Mouse (Mus musculus): ENCODE measurements around the gene Spen.
"Not testable (repeated sequence)": the region's sequence is repeated elsewhere in the genome, so short reads cannot be mapped to it uniquely, and the experiment has no call there.

Spen gene

GRCm38 (mm10) chr4:141538408-141539212 is at the start of gene Spen:
Gene Spen, minus strand, starts transcription at chr4:141538597.
- DNase-seq (ENCODE audit: low spot score in 2 of 2), result peak; percentile 95 to 96

GRCm38 (mm10) chr4:141583919-141584318 is 45.5 kb upstream of the Spen start:
- no peak for DNase-seq (ENCODE audit: low spot score in 2 of 2)

GRCm38 (mm10) chr4:141581051-141581450 is 42.7 kb upstream of the Spen start:
- no peak for DNase-seq (ENCODE audit: low spot score in 2 of 2)

- no peak for DNase-seq (ENCODE audit: low spot score in 2 of 2)
Measured at GRCm38 (mm10) chr4:141578833-141579232, 40.4 kb upstream of the Spen start.

- no peak for DNase-seq (ENCODE audit: low spot score in 2 of 2)
Measured at GRCm38 (mm10) chr4:141576877-141577276, 38.5 kb upstream of the Spen start.

GRCm38 (mm10) chr4:141576404-141576803 is 38.0 kb upstream of the Spen start:
- DNase-seq (ENCODE audit: low spot score in 2 of 2), result no peak

- DNase-seq (ENCODE audit: low spot score in 2 of 2), result peak; percentile 66 to 69
Measured at GRCm38 (mm10) chr4:141574789-141575702, 36.6 kb upstream of the Spen start.

- DNase-seq (ENCODE audit: low spot score in 2 of 2), result peak in 1 of 2 experiments; percentile 30
Measured at GRCm38 (mm10) chr4:141573359-141573966, 35.1 kb upstream of the Spen start.

- DNase-seq (ENCODE audit: low spot score in 2 of 2), result no peak
Measured at GRCm38 (mm10) chr4:141572668-141573358, 34.4 kb upstream of the Spen start.

- DNase-seq (ENCODE audit: low spot score in 2 of 2), result no peak
Measured at GRCm38 (mm10) chr4:141571934-141572333, 33.5 kb upstream of the Spen start.

GRCm38 (mm10) chr4:141571337-141571739 is 32.9 kb upstream of the Spen start:
- DNase-seq (ENCODE audit: low spot score in 2 of 2), result no peak

GRCm38 (mm10) chr4:141570821-141571220 is 32.4 kb upstream of the Spen start:
- no peak for DNase-seq (ENCODE audit: low spot score in 2 of 2)

- DNase-seq (ENCODE audit: low spot score in 2 of 2), result no peak
Measured at GRCm38 (mm10) chr4:141570004-141570403, 31.6 kb upstream of the Spen start.

- DNase-seq (ENCODE audit: low spot score in 2 of 2), result no peak
Measured at GRCm38 (mm10) chr4:141568966-141569365, 30.6 kb upstream of the Spen start.

- DNase-seq (ENCODE audit: low spot score in 2 of 2), result not testable (repeated sequence)
Measured at GRCm38 (mm10) chr4:141567174-141567573, 28.8 kb upstream of the Spen start.

- no peak for DNase-seq (ENCODE audit: low spot score in 2 of 2)
Measured at GRCm38 (mm10) chr4:141566187-141566586, 27.8 kb upstream of the Spen start.

GRCm38 (mm10) chr4:141565325-141565724 is 26.9 kb upstream of the Spen start:
- no peak for DNase-seq (ENCODE audit: low spot score in 2 of 2)

- no peak for DNase-seq (ENCODE audit: low spot score in 2 of 2)
Measured at GRCm38 (mm10) chr4:141564660-141565059, 26.3 kb upstream of the Spen start.

GRCm38 (mm10) chr4:141564209-141564608 is 25.8 kb upstream of the Spen start:
- no peak for DNase-seq (ENCODE audit: low spot score in 2 of 2)

- no peak for DNase-seq (ENCODE audit: low spot score in 2 of 2)
Measured at GRCm38 (mm10) chr4:141562281-141562680, 23.9 kb upstream of the Spen start.

GRCm38 (mm10) chr4:141561331-141561919 is 23.0 kb upstream of the Spen start:
- not testable (repeated sequence) for DNase-seq (ENCODE audit: low spot score in 2 of 2)
